Mouse (Mus musculus) bone marrow, adult 2 months (tissue): ENCODE results near the gene Ppm1e.

Experiments
- CTCF ChIP-seq: fragments of 200-500 bp; IDR thresholded peaks from 2 replicates; pipeline ENCODE4 v1.5.1; 2011; ENCODE audit warnings: low read length, control low read depth; ENCODE audit not compliant: control insufficient read depth, insufficient read depth
- POLR2A ChIP-seq: fragments of 200-500 bp; IDR thresholded peaks from 2 replicates; pipeline ENCODE4 v1.6.1; 2011; ENCODE audit warnings: low read depth, mild to moderate bottlenecking, control low read depth, low read length, borderline replicate concordance; ENCODE audit not compliant: control insufficient read depth

DNA sequence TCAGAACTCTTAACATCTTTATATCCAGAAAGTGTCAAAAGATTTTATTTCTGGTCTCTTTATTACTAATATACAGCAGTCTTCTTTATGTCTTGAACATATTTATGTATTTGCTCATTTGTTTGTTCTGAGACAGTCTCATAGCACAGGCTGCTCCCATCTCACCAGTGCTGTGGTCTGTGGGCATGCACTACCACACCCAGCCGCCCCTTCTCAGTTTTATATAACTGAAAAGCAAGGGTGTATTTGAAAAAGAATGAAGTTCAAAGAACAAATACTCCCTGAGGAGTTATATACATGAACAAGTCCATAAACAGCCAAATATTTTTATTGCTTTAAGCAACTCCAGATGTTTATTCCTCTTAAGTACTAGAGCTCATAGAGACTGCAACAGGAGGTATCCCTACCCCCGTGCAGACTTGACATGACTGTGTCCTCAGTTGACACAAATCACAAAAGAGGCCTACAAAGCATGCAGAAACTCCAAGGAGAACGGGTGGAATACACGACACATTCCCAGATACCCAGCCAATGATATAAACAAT, 112.6 kb downstream of the Ppm1e start:
- TF ChIP-seq CTCF (no peak), POLR2A (no peak)
